Mouse (Mus musculus): Measurements from ENCODE around the gene Agtpbp1.
A peak's percentile ranks its signal among the peaks of the same experiment; 100 is the strongest.

DNA sequence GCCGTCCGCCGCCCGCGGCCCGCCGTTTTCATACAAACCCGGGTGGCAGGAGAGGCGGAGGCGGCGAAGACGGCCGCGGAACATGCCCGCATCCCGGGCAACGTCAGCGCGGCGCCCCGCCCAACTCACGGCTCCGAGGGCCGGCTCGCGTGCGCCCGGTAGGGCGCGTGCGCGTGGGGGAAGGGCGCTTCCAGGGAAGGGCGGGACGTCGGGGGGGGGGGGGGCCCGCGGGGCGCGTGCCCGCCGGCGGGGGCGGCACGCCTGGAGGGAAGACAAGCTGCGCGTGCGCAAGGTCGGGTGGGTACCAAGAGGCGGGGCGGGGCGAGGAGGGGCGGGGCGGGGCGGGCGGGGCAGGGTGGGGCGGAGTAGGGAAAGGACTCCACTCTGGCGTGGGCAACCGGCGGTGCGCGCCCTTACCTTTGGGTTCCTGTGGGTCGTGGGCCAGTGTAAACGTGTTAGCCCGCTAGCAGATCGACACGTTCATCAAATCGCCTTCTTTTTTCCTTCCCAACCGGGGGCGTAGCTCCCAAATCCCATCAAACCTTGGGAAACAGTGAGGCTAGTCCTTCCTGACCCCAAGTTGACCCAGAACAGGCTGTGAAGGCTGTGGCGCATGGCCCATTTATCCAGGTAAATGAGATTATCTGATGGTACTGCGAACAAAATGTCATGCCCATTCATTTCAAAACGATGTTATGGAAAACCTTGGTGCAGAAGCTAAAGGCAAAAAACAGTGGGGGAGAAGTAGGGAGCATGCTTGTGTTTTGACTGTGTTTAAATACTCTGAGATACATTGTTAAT lies 27.6 kb downstream of the Agtpbp1 start:
- peak; percentile 40; the same call in 1 of the 2 replicates for TF ChIP-seq POLR2A (IDR thresholded peaks at IDR 0.05; ENCODE audit: low read depth, low read length)
- TF ChIP-seq CTCF (IDR thresholded peaks at IDR 0.05; ENCODE audit: extremely low read depth, insufficient read depth, insufficient read length, insufficient replicate concordance): no peak
